Mouse (Mus musculus) stomach, embryonic 16.5 days (tissue): ENCODE measurements at regions not wholly inside any gene's neighbourhood (a gene's known extent, or its start where the extent isn't known, plus 50 kb on each side); places are given as distances from the start of the nearest gene placed in this dataset.

Experiments used
- ATAC-seq: fragments of 200-750 bp; cut with Nextera tagmentation; 2 replicates; pipeline ENCODE4 v1.8.0; 2017; ENCODE audit warnings: moderate number of reproducible peaks, moderate TSS enrichment; ENCODE audit not compliant: insufficient read depth, low FRiP score
- H3K27ac ChIP-seq: fragments of 300-500 bp; sonication (generic); 2 replicates; pipeline ENCODE4 v1.5.1; 2014; ENCODE audit warnings: low read length
- H3K27me3 ChIP-seq: fragments of 300-500 bp; sonication (generic); 2 replicates; pipeline ENCODE4 v1.6.1; 2014; ENCODE audit warnings: low read length, control low read depth, mixed read lengths; ENCODE audit not compliant: control insufficient read depth, insufficient read depth
- H3K36me3 ChIP-seq: fragments of 300-500 bp; sonication (generic); 2 replicates; pipeline ENCODE4 v1.6.1; 2014; ENCODE audit warnings: low read length; ENCODE audit not compliant: control insufficient read depth, insufficient read depth
- H3K4me1 ChIP-seq: fragments of 300-500 bp; sonication (generic); 2 replicates; pipeline ENCODE4 v1.6.1; 2014; ENCODE audit warnings: low read length, control low read depth, mixed read lengths; ENCODE audit not compliant: control insufficient read depth, insufficient read depth
- H3K4me2 ChIP-seq: fragments of 300-500 bp; sonication (generic); 2 replicates; pipeline ENCODE4 v1.6.1; 2014; ENCODE audit warnings: low read depth, low read length, mixed read lengths
- H3K4me3 ChIP-seq: fragments of 300-500 bp; sonication (generic); replicated peaks from 2 replicates; pipeline ENCODE4 v1.5.1; 2014; ENCODE audit warnings: mild to moderate bottlenecking, low read length
- H3K9ac ChIP-seq: fragments of 300-500 bp; sonication (generic); 2 replicates; pipeline ENCODE4 v1.6.1; 2014; ENCODE audit warnings: low read length
- H3K9me3 ChIP-seq: fragments of 300-500 bp; sonication (generic); replicated peaks from 2 replicates; pipeline ENCODE4 v1.6.1; 2016; ENCODE audit warnings: low read length, control low read depth; ENCODE audit not compliant: control insufficient read depth
- WGBS: fragments of 180-500 bp; shearing (Covaris S2); extraction: QIAGEN DNeasy Blood & Tissue Kit; methylation state at CpG from one replicate; pipeline ENCODE4 v1.1.7; 2014; 5-methylcytosine and 5-hydroxymethylcytosine counted together

DNA sequence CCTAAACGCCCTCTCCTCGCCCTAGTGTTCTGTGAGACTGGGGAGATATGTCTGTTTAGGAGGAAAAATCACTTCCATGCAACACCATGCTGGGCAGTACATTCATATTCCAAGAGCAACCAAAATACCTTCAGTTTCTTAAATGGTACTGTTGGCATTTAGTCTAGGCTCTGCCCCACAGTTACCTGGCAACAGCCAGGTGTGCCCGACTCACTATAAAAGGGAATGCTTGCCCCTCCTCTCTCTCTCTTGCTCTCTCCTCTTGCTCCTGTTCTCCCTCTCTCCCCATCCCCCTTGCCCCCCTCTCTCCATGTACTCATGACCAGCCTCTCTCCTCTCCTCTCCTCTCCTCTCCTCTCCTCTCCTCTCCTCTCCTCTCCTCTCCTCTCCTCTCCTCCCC is 66.7 kb upstream of the Abca1 start:
- WGBS, result 82% methylated on average over 3 of the region's 3 CpGs
- Histone ChIP-seq H3K9ac (no peak overlapping the region), H3K27ac (no peak overlapping the region), H3K9me3 (no peaks in the 10 kb centered on the region), H3K4me1 (peaks cover 2% of the 10 kb centered on the region; the same call in 1 of the 2 replicates), H3K36me3 (no peaks in the 10 kb centered on the region), H3K27me3 (no peaks in the 10 kb centered on the region), H3K4me2 (no peak overlapping the region), H3K4me3 (no peak overlapping the region)
- ATAC-seq, result no peak

DNA sequence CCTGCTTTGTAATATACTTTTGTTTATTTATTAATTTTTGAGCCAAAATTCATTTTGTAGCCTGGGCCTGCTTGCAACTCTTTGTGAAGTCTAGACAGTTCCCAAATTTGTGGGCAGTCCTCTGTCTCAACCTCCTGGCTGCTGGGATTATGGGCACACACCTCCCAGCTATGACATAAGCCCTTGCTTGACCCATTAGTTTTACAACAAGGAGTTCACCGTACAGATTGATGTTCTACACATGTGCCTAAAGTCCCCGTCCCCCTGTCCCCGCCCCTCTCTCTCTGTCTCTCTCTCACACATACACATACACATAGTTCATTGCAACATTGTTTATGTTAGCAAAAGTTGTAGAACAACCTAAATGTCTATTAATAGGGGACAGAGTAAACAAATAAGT is 63.7 kb upstream of the Abca1 start:
- Histone ChIP-seq H3K4me2 (no peak overlapping the region), H3K27me3 (no peaks in the 10 kb centered on the region), H3K4me1 (peaks cover 8% of the 10 kb centered on the region), H3K9ac (no peak overlapping the region), H3K4me3 (no peak overlapping the region), H3K27ac (no peak overlapping the region), H3K36me3 (no peaks in the 10 kb centered on the region), H3K9me3 (no peaks in the 10 kb centered on the region)
- no peak for ATAC-seq
- 73% methylated on average over 3 of the region's 3 CpGs for WGBS

DNA sequence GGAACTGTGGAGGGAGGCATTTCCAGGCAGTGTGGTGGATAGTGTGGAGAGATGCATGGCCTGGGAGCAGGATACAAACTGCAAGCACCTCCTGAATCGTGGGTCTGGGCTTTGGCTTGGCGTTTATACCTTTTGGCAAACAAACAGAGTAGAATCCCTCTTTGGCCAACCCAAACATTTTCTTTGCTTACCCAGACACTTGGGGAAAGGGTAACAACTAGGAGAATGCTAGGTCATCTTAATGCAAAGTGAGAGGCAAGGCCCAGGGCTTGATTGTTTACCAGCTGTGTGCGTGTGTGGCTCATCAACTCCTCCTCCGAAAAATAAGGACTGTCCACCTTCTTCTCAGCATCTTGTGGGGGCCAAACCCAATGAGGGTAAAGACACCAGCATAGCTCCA is 61.1 kb upstream of the Abca1 start:
- no peaks in the 10 kb centered on the region for H3K36me3 ChIP-seq
- H3K4me1 ChIP-seq, result peaks cover 13% of the 10 kb centered on the region
- no peaks in the 10 kb centered on the region for H3K27me3 ChIP-seq
- WGBS, result 72% methylated on average over 4 of the region's 4 CpGs
- no peak overlapping the region for H3K27ac ChIP-seq
- no peaks in the 10 kb centered on the region for H3K9me3 ChIP-seq
- ATAC-seq, result no peak
- no peak overlapping the region for H3K4me2 ChIP-seq
- no peak overlapping the region for H3K9ac ChIP-seq
- no peak overlapping the region for H3K4me3 ChIP-seq

DNA sequence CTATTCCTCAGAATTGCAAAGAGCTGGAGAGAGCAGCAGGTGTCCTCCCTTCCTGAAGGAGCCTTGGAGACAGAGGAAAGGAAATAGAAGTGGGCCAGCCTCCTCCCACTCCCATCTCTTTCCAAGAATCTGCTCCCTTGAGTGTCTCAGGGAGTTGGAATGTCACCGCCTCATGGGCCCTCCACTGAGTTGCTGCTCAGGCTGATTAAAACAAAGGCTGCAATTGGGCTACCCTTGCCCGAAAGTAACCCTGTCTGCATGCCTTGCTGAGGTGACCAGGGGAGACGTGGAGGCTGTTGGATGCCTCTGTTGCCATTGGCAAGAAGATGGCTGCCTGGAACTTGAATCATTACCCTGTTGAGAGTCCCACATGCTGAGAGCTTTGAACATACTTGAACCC is 59.7 kb upstream of the Abca1 start:
- Histone ChIP-seq H3K9me3 (no peaks in the 10 kb centered on the region), H3K4me3 (no peak overlapping the region), H3K4me1 (peaks cover 13% of the 10 kb centered on the region), H3K27ac (no peak overlapping the region), H3K4me2 (no peak overlapping the region), H3K9ac (no peak overlapping the region), H3K36me3 (no peaks in the 10 kb centered on the region), H3K27me3 (no peaks in the 10 kb centered on the region)
- ATAC-seq, result no peak
- WGBS, result 78% methylated on average over 3 of the region's 3 CpGs

DNA sequence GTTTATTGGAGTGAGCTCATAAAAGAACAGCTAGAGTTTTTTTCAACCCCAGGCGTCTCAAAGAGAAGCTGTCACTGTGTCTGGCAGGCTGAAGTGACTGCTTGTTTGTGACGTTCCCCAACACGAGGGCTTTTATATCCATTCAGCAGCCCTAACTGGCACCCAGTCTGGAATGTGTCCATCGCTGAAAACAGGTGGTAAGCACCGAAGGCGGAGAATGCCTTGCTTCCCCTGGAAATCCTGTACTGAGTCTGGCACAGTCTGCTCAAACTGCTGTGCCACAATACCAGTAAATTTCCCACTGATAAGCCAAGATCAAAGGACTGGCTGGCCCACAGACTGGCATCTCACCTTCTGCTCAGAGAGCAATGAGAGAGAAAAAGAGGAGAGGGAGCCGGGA is 59.1 kb upstream of the Abca1 start:
- no peak overlapping the region for H3K27ac ChIP-seq
- WGBS, result 44% methylated on average over 7 of the region's 7 CpGs
- H3K27me3 ChIP-seq, result no peaks in the 10 kb centered on the region
- no peak overlapping the region for H3K4me3 ChIP-seq
- H3K36me3 ChIP-seq, result no peaks in the 10 kb centered on the region
- H3K9me3 ChIP-seq, result no peaks in the 10 kb centered on the region
- no peak for ATAC-seq
- no peak overlapping the region for H3K4me2 ChIP-seq
- H3K4me1 ChIP-seq, result peaks cover 13% of the 10 kb centered on the region
- H3K9ac ChIP-seq, result no peak overlapping the region

DNA sequence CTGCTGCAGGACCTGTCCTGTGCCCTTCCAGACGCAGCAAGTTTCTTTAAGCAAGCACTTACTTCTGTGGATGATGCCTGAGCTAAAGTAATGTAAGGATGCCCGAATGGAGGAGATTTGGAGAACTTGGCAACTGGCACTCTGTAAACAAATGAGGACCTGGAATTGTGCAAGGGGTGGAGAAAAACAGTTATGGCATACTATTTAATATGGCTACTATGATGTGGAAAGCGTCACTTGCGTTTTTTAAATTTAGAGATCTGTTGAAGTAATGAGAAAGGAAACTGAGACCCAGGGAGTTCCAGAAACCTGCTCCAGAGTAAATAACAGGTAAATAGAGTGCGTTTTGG is 58.6 kb upstream of the Abca1 start:
- no peaks in the 10 kb centered on the region for H3K9me3 ChIP-seq
- H3K4me3 ChIP-seq, result peak overlapping the region; percentile 62
- H3K4me2 ChIP-seq, result peak overlapping the region; percentile 90
- H3K9ac ChIP-seq, result peak overlapping the region; percentile 77
- H3K36me3 ChIP-seq, result no peaks in the 10 kb centered on the region
- ATAC-seq, result no peak
- H3K27me3 ChIP-seq, result no peaks in the 10 kb centered on the region
- H3K4me1 ChIP-seq, result peaks cover 13% of the 10 kb centered on the region
- H3K27ac ChIP-seq, result no peak overlapping the region; the same call in 1 of the 2 replicates
- WGBS, result 40% methylated on average over 5 of the region's 5 CpGs

DNA sequence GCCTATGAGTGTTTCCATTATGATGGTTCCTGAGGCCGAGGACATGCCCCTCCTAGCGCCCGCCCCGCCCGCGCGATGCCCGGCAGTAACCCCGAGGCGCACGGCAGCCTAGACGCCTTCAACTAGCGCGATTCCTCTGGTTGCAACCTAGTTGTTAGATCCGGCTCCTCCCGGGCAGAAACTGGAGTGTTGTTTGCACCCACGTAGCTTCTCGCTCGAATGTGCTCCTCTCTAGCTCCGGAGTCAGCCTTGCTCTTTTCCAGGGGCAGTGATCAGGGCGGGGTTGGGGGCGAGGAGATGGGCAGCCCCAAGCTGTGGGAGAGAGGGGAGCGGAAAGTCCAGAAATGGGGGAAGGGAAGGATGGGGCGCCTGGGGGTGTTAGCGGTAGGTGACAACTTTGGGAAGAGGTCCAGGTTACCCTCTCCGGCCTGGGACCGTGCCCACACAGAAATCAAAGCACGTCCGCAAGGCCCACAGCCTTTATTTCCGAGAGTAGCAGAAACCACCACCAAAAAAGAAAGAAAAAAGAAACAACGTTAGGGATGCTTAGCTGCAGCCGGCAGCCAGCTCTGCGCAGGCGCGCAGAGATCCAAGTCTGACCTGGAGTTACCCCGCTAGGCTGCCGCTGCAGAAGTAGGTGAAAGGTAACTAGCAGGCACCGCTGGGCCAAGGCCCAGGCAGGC is 58.1 kb upstream of the Abca1 start:
- Histone ChIP-seq H3K9me3 (no peaks in the 10 kb centered on the region), H3K36me3 (no peaks in the 10 kb centered on the region), H3K4me1 (peaks cover 13% of the 10 kb centered on the region), H3K4me3 (peak overlapping the region; percentile 62), H3K4me2 (peak overlapping the region; percentile 90), H3K27ac (peak overlapping the region; percentile 73), H3K9ac (peak overlapping the region; percentile 77), H3K27me3 (no peaks in the 10 kb centered on the region)
- WGBS, result under 1% methylated on average over 38 of the region's 38 CpGs
- ATAC-seq, result peak; percentile 91

DNA sequence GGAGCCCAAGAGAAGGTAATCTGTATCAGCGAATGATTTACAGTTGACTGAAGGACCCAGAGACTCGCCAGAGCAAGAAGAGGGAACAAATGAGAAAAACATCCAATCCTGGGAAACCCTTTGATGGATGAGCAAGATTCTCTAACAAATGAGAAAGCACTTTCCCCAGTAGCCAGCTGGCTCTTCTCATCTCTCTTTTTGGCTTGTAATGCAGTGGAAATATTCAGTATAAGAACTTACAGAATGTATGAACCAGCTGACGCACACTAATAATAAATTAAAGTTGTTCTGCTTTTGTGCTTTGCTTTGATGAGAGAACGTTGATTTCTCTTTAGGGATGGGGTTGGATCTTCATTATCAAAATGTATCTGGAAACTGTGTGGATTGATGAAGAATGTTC is 52.8 kb upstream of the Abca1 start:
- H3K27ac ChIP-seq, result no peak overlapping the region
- no peaks in the 10 kb centered on the region for H3K27me3 ChIP-seq
- H3K4me1 ChIP-seq, result no peaks in the 10 kb centered on the region
- no peak overlapping the region for H3K9ac ChIP-seq
- H3K4me2 ChIP-seq, result no peak overlapping the region
- no peak for ATAC-seq
- WGBS, result 42% methylated on average over 4 of the region's 4 CpGs
- no peaks in the 10 kb centered on the region for H3K9me3 ChIP-seq
- no peak overlapping the region for H3K4me3 ChIP-seq
- H3K36me3 ChIP-seq, result no peaks in the 10 kb centered on the region

DNA sequence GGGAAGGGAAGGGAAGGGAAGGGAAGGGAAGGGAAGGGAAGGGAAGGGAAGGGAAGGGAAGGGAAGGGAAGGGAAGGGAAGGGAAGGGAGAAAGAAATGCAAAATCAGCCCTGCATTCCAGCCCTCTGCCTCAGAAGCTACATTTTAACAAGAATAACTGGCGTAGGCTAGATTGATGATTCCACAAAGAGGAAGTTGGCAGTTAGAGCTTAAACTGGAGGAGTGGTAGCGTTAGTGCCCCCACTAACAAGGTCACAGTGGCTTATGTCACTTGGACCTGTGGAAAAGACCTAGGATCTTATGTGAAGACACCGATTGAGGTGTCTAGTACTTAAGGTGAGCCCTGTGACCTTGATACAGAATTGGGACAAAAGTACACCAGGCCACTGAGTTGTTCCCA is 51.0 kb upstream of the Abca1 start:
- H3K9me3 ChIP-seq, result no peaks in the 10 kb centered on the region
- H3K36me3 ChIP-seq, result no peaks in the 10 kb centered on the region
- H3K4me2 ChIP-seq, result no peak overlapping the region
- H3K4me3 ChIP-seq, result no peak overlapping the region
- no peaks in the 10 kb centered on the region for H3K4me1 ChIP-seq
- ATAC-seq, result no peak
- no peaks in the 10 kb centered on the region for H3K27me3 ChIP-seq
- no peak overlapping the region for H3K9ac ChIP-seq
- no peak overlapping the region for H3K27ac ChIP-seq
- 75% methylated on average over 3 of the region's 3 CpGs for WGBS
